Mouse (Mus musculus) gastrocnemius, postnatal 4 days (tissue): ENCODE measurements at regions not wholly inside any gene's neighbourhood (a gene's known extent, or its start where the extent isn't known, plus 50 kb on each side); places are given as distances from the start of the nearest gene placed in this dataset.
A peak's percentile ranks its signal among the peaks of the same experiment; 100 is the strongest.
"Not testable (repeated sequence)": the region's sequence is repeated elsewhere in the genome, so short reads cannot be mapped to it uniquely, and the experiment has no call there.

Source experiments
- DNase-seq, 2 experiments: peaks; one replicate each; pipeline ENCODE4 v3.0.0; 2021 to 2022; ENCODE audit warnings: low spot score in 2 of 2, mixed read lengths in 2 of 2

DNA sequence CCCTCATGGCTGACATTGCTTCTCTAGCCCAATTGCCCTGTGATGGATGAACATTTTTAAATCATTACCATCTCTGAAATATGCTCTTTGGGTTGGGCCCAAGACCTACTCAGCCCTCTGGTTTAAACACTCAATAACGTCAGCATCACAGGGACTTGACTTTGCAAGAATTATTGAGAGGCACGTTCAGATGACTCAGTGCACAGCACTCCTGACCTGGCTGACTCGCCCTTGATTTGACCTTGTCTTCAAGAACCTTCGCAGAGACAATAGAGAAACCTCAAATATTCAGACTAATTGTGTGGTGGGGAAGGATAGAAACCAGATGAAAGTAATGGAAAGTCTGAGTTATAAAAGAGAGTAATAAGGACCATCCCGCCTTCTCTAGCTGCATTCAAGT is 127.9 kb upstream of the Lnx1 start:
- no peak for DNase-seq

GRCm38 (mm10) chr5:74829003-74829402 is 126.3 kb upstream of the Lnx1 start:
- no peak for DNase-seq

DNA sequence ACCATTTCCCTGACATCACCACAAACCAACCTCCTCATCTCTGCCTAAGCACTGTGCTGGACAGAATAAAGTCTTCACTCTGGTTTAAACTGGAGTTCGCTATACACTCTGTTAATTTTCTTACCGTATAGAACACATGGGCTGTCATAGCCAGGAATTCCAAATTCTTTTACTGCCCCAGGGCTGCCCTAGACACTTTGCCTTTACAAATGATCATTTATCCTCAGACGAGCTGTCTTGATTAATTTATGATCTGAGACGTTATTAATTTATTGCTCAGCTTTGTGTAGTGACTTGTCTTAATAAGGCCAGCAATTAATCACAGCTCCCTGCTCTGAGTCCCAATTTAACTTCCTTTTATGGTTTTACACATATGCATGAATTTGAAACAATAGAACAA is 125.2 kb upstream of the Lnx1 start:
- no peak for DNase-seq

GRCm38 (mm10) chr5:74825517-74826254 is 123.0 kb upstream of the Lnx1 start:
- no peak for DNase-seq

GRCm38 (mm10) chr5:74823719-74824118 is 121.0 kb upstream of the Lnx1 start:
- no peak for DNase-seq

DNA sequence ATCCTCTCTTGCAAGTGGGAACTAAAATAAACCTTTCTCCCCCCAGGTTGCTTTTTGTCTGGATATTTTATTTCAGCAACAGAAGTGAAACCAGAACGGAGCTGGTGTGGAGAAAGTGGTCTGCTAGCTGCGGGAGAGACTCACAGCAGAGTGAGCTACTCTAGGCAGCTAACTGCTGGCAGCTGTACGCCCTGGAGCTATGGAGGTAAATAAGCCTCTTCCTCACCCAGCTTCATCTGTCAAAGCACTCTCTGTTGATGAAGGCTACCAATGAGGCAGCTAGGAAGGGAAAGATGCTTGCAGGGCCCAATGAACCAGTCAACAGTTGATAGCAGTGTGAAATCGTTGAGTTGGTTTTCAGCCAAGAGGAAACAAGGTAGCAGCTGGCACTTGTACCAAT is 119.3 kb upstream of the Lnx1 start:
- no peak for DNase-seq

GRCm38 (mm10) chr5:74816523-74816922 is 113.8 kb upstream of the Lnx1 start:
- DNase-seq, result no peak

DNA sequence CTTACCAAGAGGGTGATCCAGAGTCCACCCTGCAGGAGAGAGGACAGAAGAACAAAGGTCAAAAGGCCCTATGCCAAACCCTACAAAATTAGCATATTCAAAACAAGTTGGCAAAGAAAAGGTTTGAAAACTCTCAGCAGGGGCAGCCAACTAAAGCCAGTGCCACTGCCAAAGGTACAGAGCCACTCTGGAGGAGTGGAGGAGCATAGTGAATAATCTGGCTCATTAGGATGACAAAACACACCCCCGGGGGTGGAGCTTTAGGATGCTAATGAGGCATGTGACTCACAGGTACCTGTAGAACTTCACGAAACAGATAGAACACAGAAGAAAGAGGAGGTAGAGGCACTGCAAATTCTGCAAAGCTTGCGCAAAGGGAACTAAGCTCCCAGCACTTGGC is 110.7 kb upstream of the Lnx1 start:
- no peak for DNase-seq

DNA sequence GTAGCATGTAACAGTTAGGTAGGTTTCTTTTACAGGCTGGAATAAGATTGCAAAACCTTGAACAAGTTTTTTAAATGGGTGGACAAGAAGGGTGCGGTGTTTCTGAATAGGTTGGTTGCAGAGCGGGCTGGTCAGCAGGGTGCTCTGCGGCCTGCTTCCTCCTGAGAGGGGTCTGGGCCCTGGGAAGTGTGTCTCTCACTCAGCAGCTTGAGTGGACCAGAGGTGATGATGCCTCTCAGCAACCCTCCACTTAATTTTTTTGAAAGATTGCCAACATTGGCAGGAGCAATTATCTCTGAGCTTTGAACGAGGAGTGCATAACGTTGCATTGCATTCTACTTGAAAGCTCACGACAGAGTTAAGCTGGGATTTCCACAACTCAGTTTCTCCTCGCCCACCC is 108.3 kb upstream of the Lnx1 start:
- DNase-seq, result no peak

GRCm38 (mm10) chr5:74807581-74808221 is 105.0 kb upstream of the Lnx1 start:
- DNase-seq, result no peak

- DNase-seq, result no peak
These were observed 99.2 kb upstream of the Lnx1 start for GRCm38 (mm10) chr5:74801946-74802345.

DNA sequence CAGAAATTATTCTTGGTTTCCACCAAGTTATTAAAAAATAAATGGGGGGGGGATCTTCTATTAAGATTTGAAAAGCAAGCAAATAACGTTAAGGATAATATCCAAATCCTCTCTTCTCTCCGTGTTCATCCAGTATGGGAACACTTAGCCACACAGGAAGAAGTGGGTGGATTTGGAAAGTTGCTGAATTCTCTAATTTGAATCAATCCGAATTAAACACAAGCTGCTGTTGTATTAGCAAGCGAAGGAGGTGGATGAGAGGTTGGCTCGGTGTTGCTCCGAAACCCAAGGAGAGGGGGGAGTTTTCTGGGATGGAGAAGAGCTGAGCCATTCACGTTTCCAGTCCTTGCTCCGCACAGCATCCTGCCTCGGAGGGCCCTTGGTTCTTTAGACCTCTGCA is 97.6 kb upstream of the Lnx1 start:
- DNase-seq, result no peak

DNA sequence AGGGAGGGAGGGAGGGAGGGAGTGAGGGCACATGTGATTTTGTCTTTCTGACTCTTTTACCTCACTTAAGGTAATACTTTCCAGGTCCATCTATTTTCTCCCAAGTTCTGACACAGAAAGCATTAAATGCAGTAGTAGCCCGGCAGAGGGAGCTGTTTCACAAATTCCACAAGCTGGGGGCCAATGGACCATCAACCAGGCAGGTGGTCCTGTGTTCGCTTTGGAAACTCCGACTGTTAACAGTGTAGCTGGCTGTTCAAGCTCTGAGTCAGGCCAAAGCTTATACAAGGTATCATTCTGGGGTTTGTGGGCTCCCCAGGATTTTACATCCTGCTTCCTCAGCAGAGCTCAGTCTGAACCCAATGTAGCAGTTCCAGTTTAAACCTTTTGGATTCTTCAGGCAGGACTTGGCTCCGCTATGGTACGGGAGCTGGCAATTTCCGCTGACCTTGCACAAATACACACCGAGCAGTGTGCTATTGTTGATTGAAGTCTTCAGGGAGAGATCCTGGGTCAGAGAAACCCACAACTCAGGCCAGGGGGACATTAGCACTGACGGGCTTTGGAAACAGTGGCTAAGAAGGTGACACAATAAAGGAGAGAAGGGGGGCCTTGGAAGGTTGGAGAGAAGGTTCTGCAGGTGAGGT is 93.8 kb upstream of the Lnx1 start:
- peak in 1 of 2 experiments; percentile 52 for DNase-seq

- DNase-seq, result no peak
These were observed 92.0 kb upstream of the Lnx1 start for GRCm38 (mm10) chr5:74794726-74795125.

- no peak for DNase-seq
These were observed 90.7 kb upstream of the Lnx1 start for GRCm38 (mm10) chr5:74793431-74793830.

DNA sequence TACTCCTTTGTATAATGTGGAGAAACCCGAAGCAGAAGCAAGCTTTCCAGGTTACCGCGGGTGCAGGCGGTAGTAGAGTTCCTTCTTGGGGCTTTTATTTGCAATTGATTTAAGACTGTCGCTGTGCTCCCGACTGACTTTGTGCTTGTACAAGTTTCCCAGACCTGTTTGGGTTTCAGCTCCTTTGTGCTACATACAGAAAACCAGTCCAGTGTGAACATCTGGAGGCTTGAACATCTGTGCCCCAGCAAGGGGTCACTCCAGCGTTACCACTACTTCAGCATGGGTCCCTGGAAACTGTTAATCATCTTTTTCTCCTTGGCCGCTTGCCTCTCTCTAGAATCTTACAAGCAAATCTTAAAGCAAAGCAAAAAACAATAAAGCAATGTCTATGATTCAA is 90.2 kb upstream of the Lnx1 start:
- DNase-seq, result no peak

GRCm38 (mm10) chr5:74792301-74792700 is 89.6 kb upstream of the Lnx1 start:
- peak; percentile 61 to 84 for DNase-seq

DNA sequence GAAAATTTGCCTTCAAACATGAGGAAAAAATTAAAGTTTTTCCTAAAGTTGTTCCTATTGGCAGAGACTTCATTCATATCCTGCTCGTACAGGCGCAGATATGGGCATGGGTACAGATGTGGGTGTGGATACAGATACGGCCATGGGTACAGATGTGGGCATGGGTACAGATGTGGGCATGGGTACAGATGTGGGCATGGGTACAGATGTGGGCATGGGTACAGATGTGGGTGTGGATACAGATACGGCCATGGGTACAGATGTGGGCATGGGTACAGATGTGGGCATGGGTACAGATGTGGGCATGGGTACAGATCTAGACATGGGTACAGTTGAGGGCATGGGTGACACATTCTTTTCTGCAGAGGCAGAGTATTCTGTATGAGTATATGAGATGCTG is 87.8 kb upstream of the Lnx1 start:
- not testable (repeated sequence) for DNase-seq

GRCm38 (mm10) chr5:74783906-74784305 is 81.2 kb upstream of the Lnx1 start:
- DNase-seq, result no peak

GRCm38 (mm10) chr5:74778076-74778465 is 75.4 kb upstream of the Lnx1 start:
- DNase-seq, result no peak

DNA sequence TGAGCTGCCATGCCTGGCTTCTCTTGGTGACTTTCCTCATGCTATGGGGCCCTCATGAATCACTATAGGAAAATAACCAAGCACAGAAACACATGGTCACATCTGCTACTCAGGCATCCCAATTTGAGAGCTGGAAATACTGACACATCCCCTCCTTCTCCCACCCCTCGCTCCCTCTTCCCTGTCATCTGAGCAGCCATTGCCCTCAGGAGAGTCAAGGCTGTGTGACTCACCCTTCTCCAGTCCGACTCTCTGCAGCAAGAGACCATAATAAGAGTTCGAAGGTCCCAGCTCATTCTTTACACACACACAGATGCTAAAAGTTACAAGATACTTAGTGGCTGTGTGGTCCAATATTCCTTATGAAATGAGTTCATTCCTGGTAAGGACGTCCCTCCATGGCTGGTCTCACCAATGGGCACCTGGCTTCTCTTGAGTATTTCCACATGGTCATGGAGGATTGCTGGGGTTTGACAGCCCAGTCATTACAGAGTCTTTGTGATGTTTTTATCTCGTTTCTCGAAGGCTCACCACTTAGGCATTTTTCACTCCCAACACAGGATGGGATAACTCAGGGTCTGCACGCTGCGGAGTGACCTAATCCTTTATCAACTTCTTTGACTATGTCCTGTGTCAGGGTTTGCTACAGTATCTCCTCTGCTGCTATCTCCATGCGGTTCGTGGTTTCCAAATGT is 74.8 kb upstream of the Lnx1 start:
- DNase-seq, result no peak

DNA sequence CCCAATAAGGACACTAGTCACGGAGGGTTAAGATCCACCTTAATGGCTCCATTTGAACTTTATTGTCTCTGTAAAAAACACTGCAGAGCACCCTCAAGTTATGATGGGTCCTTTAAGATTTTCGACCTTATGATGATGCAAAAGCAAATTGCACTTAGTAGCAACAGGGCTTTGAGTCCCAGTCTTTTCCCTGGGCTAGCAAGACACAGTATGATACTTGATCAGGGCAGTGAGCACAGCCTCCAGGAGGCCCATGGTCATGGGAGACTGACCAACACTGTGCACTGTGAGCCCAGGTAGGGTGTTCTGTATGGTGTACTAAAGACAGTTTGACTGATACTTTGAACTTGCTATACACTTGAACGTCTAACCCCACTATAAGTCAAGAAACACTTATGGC is 73.4 kb upstream of the Lnx1 start:
- DNase-seq, result no peak
